Mouse (Mus musculus) thymus, adult 2 months (tissue): ENCODE measurements around the gene Sema6d.

Experiments
- CTCF ChIP-seq: fragments of 200-500 bp; IDR thresholded peaks from 2 replicates; pipeline ENCODE4 v1.5.1; 2012; ENCODE audit warnings: mild to moderate bottlenecking, control low read depth, low read length, moderate library complexity, borderline replicate concordance; ENCODE audit not compliant: control insufficient read depth, poor library complexity, insufficient read depth; ENCODE audit errors: extremely low read depth
- POLR2A ChIP-seq: fragments of 200-500 bp; IDR thresholded peaks from 2 replicates; pipeline ENCODE4 v1.6.1; 2012; ENCODE audit warnings: mild to moderate bottlenecking, low read length, control low read depth, moderate library complexity; ENCODE audit not compliant: control insufficient read depth, poor library complexity, insufficient read depth; ENCODE audit errors: extremely low read depth

GRCm38 (mm10) chr2:124470346-124471042, 380.7 kb downstream of the Sema6d start:
- TF ChIP-seq CTCF (no peak), POLR2A (no peak)
